Mouse (Mus musculus) limb, embryonic 10.5 days (tissue): ENCODE results near the gene Acad8. TPM values are rescaled to one million over a fixed set of nuclear protein-coding genes. Genes with fewer than 3 reads are reported as not detected.

Experiments used
- polyA plus RNA-seq: library from polyadenylated mRNA; unstranded; fragments of >200 nt; fragmentation: Nextera tagmentation; extraction: Ambion mirVana; gene quantifications from 2 replicates; pipeline ENCODE4 v1.2.1, GENCODE M21; 2016

Acad8 gene
- polyA plus RNA-seq, 1 experiment from 2014 or later = 51.1 TPM

Other genes starting within 250 kb of the Acad8 start
- 3.6 and 4.6 TPM in 2 replicates for gene Glb1l2, start 193.1 kb downstream of the Acad8 start, polyA plus RNA-seq
- not detected in 2 replicates for gene Glb1l3, start 138.7 kb downstream of the Acad8 start, polyA plus RNA-seq
- gene Gm1110, start 76.5 kb downstream of the Acad8 start, polyA plus RNA-seq = not detected in 2 replicates
- 170 and 185 TPM in 2 replicates for gene Thyn1, start 144 bp upstream of the Acad8 start, polyA plus RNA-seq
- gene Vps26b, start 30.5 kb upstream of the Acad8 start, polyA plus RNA-seq = 40.3 and 43.8 TPM in 2 replicates
- 35.9 and 39.2 TPM in 2 replicates for gene Ncapd3, start 30.6 kb upstream of the Acad8 start, polyA plus RNA-seq
- 82.4 and 97.9 TPM in 2 replicates for gene Jam3, start 155.9 kb upstream of the Acad8 start, polyA plus RNA-seq